Mouse (Mus musculus): ENCODE measurements around the gene Car6.
A peak's percentile ranks its signal among the peaks of the same experiment; 100 is the strongest.

The Car6 gene

DNA sequence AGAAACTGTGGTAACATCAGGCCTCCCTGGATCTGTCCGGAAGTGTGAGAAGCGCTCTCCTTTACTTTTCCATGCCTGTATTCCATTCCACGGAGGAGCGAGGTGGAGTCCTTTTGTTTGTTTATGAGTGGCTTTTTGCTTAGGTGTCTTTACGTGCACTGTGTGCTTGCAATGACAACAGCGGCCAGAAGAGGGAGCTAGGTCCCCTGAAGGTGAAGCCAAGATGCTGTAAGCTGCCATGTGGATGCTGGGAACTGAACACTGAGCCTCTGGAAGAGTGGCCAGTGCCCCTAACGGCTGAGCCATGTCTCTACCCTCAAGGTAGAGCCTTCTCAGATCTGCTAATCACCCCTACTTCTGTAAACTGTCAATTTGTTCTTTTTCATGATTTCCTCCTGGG is 19.8 kb downstream of the Car6 start:
- no peak for DNase-seq (ENCODE audit: low spot score in 2 of 2)

DNA sequence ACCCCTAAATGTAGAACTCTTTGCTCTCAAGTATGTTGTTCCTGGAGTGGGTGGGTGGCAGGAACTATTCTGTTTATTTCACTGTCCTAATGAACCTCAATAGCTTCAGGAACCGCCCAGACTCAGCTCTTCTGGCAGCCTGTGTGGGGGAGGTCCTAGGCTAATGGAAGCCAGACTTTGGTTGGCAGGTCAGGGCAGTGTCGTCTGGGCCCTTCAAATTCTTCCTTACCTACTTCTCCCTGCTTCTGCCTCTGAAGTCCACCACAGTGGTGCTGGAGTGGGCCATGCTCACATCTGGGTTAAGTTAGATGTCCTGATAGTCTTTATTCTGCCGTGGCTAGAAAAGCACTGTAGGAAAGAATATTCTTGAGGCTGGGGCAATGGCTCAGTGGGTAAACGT is 23.0 kb downstream of the Car6 start:
- no peak for DNase-seq (ENCODE audit: low spot score in 2 of 2)

DNA sequence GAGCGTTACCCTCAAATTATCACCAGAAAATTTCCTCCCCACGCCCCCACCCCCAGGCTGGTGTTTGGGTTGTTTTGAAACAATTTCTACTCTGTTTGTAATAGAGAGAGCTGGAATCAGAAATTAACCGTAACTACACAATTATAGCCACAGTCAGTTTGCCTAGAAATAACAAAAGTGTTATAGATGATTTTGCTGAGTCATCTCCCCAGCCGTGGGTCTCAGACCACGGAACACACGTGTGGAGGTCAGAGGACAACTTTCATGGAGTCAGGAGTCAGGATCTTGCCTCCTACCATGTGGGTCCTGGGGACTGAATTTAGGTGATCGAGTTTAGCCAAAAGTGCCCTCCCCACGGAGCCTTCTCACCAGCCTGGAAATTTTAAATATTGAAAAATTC is 24.0 kb downstream of the Car6 start:
- no peak for DNase-seq (ENCODE audit: low spot score in 2 of 2)

DNA sequence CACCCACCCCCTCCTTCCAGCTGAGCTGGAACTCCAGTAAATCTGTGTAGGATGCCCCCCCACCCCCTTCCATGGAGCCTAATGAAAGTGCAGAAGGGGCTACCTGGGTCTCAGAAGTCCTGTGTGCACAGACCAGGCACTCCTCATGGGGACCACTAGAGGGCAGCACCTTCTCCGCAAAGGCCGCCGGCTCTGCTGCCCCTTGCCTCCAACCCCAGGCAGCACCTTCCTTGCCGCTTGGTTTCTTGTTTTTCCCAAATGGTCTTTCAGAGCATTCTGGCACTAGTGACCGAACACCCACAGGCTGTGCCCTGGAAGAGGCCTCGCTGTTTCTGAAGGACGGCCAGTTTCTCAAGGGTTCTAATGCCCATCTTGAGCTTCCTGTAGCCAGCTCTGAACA is 24.6 kb downstream of the Car6 start:
- DNase-seq (ENCODE audit: low spot score in 2 of 2): no peak

DNA sequence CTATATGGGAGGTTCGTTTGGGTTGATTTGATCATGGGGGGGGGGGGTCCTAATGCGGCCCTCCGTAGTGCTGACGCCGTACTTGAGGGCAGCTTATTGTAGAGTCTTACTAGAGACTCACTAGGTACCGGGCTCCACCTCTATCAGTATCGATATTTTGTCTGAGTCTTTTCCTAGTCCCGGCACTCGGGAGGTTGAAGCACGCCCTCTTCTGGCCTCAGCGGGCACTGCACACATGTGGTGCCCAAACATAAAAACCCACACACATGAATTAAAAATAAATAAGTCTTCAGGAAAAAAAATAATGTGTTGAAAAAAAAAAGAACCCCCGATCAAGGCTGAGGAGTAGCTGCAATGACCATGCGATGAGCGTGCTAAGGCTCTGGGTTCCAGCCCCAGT is 27.1 kb downstream of the Car6 start:
- no peak for DNase-seq (ENCODE audit: low spot score in 2 of 2)

DNA sequence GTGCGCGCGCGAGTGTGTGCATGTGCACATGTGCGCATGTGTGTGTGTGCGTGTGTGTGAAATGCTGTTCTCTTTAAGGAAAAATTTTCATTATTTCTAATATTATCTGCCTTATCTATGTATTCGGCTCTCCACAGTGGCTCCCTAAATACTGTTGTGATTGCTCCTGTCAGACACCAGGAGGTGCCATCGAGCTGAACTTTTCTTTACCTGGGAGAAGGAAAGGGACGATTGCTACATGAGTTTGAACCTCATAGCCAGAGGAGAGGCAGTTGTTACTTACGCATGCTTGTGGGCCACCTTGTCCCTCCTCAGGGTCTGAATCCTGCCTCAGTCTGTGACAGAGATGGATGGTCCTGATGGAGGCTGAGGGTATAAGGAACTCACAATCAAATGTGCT is 27.9 kb downstream of the Car6 start:
- DNase-seq (ENCODE audit: low spot score in 2 of 2): peak in 1 of 2 experiments; percentile 42

DNA sequence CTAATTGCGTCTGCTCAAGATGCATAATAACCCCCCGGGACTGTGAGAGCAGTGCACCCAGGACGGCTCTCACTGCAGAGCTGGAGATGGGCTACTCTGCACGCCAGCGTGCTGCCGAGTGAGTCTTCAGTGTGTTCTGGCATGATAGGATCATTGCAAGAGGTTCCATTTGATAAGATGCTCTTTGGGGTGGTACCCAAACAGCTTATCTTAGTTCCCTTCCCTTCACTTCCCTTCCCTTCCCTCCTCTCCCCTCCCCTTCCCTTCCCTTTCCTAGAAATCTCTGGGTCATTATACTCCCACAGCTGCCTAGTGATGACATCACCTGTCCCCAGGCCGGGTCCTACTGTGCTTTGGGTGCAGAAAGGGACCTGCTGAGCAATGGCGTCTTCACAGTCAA is 29.0 kb downstream of the Car6 start:
- DNase-seq (ENCODE audit: low spot score in 2 of 2): no peak

DNA sequence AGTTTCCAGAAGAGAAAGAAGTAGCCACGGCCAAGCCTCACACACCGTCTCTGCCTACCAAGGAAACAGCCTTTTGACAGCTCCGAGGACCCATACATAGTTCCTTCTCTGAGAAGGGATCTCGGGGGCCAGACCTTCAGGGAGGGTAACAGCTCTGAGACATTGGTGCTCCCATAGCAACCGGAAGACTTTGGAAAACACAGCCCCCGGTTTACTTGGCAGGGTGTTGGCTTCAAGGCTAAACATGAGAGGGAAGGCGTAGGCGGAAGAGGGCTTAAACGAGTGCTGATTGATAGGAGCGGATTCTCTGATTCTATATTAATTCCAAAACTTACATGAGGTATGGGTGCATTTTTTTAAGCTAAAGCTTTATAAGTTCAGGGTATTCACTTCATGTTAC is 32.7 kb downstream of the Car6 start:
- peak; percentile 34 to 51 for DNase-seq (ENCODE audit: low spot score in 2 of 2)

DNA sequence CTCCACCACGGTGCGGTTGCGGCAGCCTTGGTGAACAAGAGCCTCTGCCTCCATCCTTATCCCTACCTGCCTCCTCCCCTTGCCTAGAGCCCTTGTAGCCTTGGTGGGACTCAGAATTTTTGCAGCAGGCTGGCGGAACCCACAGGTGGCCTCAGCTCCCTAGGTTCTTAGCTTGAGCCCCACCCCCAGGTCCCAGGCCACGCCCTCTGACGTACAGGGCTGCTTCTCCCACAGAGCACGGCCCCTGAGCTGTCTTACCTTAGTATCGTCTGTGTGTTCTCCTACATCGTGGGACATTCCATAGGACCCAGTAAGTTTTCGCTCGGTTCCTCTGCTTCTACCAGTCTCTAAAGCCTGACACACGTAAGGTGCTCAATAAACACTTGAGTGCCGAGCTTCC is 36.3 kb downstream of the Car6 start:
- DNase-seq (ENCODE audit: low spot score in 2 of 2): no peak

DNA sequence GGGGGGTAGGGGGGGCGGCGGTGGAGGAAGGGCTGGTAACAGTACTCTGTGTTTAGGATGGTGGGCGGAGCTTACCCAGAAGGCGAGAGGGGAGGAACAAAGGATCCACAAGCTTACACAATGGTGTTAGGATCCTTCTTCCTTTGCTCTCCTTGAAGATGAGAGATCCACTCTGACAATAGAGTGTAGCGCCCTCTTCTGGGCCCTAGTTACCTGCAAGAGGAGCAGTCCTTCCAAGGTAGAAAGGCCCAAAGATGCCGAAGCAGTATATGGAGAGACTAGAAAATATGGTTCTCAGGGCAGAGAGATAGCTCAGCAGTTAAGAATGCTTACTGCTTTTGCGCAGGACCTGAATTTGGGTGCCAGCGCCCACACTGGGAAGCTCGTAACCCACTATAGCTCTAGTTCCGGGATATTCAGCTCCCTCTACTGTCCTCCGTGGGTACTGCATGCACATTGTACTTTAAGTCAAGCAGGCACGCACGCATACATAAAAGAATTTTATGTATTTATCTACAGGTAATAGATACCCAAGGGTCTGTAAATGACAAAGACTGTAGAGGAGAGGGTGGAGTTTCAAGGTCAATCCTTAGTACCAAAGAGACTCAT is 38.5 kb downstream of the Car6 start:
- DNase-seq (ENCODE audit: low spot score in 2 of 2): no peak

DNA sequence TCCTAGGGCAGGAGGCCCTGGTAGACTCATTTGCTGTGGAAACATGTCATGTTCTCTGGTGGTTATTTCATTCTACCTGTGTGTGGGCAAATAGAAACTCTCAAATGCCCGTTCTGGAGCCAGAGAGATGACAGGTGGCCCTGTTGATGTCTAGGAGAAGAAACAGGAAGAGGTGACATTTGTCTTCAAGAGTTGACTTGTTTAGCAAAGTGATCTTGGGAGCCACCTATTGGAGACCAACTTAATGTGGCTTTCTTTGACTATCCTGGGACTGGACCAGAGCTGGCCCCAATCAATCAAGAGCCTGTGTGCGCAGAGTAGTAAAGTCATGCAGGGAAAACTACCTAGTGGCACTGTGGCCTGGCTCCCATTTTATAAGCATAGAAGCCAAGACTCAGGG is 41.7 kb downstream of the Car6 start:
- DNase-seq (ENCODE audit: low spot score in 2 of 2): no peak

DNA sequence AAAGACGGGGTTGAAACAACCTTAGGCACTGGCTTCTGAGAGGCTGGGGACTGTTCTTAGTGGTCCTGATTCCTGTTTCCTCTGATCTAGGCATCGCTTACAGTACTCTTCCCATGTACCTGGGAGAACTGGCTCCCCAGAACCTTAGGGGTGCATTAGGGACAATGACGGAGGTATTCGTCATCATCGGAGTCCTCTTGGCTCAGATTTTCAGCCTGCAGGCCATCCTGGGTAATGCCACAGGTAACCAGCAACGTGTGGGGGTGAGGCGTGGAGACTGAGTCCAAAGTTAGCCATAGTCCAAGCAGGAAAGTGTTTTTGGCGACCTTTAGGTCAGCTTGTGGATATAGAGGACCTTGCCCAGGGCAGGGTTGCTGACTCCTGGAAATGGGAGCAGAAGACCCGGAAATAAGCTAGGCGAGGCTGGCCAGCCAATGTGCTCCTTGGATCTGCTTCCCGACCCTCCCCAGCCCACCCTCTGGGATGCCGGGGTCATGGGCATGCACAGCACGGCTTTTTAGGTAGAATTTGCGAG is 43.7 kb downstream of the Car6 start:
- no peak for DNase-seq (ENCODE audit: low spot score in 2 of 2)

DNA sequence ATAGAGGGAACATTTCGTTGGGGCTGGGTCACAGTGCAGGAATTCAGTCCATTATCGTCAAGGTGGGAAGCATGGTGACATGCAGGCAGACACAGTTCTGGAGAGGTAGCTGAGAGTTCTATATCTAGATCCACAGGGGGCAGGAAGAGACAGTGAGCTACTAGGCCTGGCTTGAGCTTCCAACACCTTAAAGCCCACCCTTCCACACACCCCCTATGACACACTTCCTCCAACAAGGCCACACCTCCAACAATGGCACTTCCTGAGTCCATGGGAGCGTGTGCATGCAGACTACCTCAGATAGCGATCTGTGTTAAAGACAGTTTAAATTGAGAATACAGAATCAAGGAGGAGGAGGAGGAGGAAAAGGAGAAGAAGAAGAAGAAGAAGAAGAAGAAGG is 45.4 kb downstream of the Car6 start:
- DNase-seq (ENCODE audit: low spot score in 2 of 2): no peak

DNA sequence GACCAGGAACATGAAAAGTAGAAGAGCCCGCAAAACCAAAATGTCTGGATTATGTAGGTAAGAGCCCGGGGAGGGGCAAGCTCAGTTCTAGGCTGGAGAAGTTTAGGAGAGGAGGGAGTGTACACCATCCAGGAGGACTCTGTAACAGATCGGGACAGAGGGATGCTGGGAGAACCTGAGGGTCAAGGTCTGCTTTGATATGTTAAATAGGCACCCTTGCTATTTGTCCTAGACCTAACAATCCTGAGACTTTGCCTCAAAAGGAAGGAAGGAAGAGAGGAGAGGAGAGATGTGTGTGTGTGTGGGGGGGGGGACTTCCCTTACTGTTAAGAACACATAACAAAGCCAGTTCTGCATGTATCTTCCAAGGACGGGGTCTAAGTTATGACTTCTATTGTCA is 45.8 kb downstream of the Car6 start:
- no peak for DNase-seq (ENCODE audit: low spot score in 2 of 2)

DNA sequence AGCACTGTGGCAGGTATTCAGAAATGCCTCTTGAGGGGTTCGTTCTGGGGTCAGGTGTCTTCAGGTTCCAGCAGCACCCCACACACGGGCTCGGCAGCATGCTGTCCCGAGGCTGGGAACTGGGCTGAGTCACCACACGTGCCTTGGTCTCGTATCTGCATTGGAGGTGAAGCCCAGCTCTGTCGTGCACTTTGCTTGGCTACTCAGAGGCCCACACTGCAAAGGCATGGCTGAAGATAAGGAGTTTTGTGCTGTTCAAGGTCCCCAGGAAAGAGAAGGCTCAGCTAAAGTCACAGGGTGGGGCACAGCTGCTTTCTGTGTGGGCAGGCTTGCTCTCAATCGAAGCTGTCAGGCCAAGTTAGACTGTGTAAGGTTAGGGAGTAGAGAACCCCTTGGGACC is 48.6 kb downstream of the Car6 start:
- no peak for DNase-seq (ENCODE audit: low spot score in 2 of 2)

DNA sequence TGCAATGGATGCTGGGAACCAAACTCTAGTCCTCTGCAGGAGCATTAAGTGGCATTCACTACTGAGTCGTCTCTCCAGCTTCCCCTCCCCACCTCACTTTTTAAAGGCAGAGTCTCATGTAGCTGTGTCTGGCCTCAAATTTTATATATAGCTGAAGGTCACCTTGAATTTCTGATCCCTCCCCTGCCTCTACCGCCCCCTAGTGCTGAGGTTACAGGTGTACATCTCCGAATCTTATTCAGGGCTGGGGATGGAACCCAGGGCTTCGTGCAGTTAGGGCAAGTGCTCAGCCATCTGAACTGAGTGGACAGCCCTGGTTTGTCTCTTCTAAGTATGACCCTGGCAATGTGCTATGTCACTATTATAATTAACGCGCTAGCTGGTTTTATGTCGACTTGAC is 50.1 kb downstream of the Car6 start:
- no peak for DNase-seq (ENCODE audit: low spot score in 2 of 2)

DNA sequence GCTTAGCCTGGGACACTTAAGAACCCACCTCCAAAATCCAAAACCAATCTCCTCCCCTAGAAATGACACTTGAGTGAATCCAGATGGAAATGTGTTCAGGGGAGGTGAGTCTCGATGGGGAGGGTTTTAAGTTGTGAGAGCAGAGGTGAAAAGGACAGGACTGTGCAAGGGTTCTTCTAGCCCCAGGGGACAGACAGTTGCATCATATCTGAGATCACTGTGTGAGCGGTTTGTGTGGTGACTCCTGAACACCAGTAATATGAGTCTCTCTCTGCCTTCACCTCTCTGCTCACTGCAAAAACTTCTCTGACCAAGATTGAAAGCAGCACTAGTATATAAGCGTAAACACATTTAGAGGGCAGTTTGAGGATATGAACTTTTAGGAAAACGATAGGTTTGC is 54.8 kb downstream of the Car6 start:
- DNase-seq (ENCODE audit: low spot score in 2 of 2): no peak

DNA sequence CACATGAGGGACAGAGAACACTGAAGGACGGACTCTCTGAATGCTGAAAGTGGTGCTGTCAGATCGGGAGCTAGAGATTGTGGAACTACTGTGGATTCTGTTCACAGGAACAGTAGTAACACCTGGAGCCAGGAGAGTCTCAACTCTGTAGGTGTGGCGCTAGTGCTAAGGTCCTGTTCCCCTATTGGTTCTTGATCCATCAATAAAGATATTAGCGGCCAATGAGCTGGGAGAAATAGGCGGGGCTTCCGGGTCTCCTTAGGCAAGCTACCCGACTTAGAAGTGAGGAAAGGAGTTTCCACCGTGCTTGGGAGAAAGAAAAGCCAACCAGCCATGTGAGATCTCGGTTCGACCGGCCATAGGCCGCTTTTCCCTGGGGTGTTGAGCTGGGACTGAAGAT is 56.9 kb downstream of the Car6 start:
- no peak for DNase-seq (ENCODE audit: low spot score in 2 of 2)

DNA sequence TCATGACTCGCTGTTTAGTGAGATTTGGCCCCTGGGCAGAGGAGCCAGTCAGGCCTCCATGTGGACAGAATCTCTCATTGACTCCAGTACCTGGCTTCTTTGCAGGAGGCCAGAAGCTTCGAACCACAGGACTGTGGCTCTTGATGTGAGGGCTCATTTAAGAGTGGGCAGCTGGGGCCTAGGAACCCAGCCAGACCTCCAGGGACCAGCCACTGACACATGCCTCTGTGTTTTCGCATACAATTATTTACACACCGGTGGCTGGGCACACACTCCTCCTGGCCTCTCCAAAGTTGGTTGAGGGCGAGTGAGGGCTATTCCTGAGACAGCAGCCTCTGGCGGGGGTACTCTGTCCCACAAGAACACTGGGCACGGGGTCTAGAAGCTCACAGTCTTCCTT is 60.8 kb downstream of the Car6 start:
- no peak for DNase-seq (ENCODE audit: low spot score in 2 of 2)

DNA sequence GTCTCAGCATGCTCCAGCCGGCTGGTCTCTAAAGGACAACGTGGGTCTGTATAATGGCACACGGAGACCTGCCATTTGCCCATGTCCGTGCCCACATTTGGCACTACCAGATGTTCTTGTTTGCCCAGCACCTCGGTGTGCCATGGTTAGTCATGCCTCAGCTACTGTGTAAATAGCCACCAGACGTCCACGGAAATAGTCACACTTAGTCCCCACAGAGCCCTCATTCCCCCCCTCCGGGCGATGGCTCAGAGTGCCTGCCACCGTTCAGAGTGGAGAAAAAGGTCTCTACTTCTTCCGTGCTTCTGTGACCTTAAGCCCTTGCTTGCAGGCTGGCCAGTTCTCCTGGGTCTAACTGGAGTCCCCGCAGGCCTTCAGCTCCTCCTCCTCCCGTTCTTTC is 62.0 kb downstream of the Car6 start:
- DNase-seq (ENCODE audit: low spot score in 2 of 2): no peak

DNA sequence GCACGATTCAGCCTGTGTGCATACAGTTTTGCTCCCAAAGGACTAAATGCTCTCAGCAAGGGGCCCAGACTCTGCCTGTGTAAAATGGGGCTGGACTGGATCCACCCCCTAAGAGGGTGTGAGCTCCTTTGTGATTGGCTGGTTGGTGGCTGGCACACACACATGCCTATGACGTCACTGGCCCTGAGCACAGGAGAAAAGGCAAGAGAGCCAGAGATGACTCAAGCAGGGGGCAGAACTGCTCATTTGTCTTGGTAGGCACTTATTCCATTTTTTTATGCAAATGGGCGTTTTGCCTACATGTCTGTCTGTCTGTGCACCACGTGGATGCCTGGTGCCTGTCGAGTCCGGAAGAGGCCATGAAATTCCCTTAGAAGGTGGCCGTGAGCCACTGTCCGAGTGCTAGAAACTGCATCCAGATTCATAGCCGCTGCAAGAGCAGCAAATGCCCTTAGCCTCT is 63.0 kb downstream of the Car6 start:
- peak; percentile 54 to 66 for DNase-seq (ENCODE audit: low spot score in 2 of 2)

DNA sequence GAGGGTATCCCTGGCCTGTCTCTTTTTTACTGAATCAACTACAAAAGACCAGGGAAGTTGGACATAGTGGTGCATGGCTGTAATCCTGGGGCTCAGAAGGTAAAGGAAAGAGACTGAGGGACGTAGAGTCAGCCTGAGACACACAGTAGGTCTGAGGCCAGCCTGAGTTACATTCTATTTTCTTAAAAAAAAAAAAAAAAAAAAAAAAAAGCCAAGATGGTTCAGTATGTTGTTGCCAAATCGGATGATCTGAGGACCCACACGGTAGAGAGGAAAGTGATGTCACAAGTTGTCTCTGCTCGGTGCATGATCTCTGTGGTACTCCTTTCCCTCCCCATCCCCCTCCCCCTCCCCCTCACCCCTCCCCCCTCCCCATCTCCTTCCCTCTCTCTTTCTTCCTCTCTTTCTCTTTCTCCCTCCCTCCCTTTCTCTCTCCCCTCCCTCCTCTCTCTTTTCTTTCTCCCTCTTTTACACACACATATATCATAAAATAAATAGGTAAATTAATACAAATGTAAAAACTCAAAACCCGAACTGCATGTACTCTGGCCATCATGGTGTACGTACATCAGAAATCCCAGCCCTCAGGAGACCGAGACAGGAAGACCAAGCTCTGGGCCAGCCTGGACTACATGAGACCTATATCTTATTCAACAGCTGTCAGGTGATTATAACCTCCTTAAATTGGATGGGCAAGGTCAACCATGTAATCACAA is 63.6 kb downstream of the Car6 start:
- DNase-seq (ENCODE audit: low spot score in 2 of 2): no peak
